Mouse (Mus musculus): ENCODE measurements around the gene Amh.
A peak's percentile ranks its signal among the peaks of the same experiment; 100 is the strongest.

Amh gene

GRCm38 (mm10) chr10:80804916-80805315 lies at the start of gene Amh:
Amh (plus strand) TSS chr10:80805243.
- DNase-seq (ENCODE audit: low spot score in 2 of 2), result no peak

DNA sequence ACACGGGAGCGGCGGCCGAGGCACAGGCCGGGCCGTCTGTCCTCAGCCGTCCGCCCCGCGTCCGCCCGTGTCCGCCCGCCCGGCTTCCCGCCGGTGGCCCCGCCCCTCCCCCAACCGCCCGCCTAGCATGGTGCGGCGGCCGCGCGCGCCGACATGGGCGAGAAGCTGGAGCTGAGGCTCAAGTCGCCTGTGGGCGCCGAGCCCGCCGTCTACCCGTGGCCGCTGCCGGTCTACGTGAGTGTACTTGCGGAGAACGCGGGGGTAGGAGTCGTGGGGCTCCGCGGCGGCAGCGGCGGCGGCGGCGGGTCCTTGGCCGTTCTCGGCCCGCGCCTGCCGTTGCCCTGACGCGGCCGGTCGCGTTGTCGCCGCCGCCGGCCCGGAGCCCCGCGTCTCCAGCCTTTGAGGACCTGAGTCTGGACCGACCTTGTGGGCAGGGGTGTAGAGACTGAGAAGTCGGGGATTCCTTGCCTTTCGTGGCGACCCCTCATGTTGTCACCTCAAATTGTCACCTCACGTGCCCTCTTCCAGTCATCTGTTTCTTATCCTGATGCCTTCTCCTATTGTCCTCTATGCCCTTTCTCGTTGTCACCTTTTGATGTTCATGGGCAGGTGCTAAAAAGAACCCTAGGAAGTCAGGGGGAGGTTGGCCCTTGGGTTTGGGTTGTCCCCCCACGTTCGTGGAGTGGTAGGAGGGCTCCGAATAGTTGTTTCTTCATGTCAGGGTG lies 49.6 kb upstream of the Amh start:
- DNase-seq (ENCODE audit: low spot score in 2 of 2), result no peak

DNA sequence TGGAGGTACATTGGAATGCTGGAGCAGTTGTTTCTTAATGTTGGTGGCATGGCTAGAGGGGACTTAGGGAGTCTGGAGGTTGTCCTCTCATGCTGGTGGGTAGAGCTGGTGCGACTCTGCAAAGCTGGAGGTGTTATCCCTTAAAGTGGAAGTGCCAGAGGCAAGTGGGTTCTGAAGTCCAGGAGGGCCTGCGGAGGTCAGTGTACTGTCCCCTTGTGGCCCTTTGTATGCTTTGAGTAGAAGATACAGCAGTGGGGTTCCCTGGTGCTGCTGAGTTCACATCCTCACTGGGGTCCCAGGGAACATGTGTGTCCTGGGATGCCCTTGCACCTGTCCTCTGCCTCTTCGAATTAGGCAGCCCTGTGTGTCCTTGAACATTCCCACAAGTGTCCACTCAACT lies 48.9 kb upstream of the Amh start:
- DNase-seq (ENCODE audit: low spot score in 2 of 2), result no peak

GRCm38 (mm10) chr10:80756509-80756908 lies 48.5 kb upstream of the Amh start:
- DNase-seq (ENCODE audit: low spot score in 2 of 2), result no peak

- DNase-seq (ENCODE audit: low spot score in 2 of 2), result no peak
These were observed 48.1 kb upstream of the Amh start for GRCm38 (mm10) chr10:80756967-80757366.

- peak; percentile 60 to 80 for DNase-seq (ENCODE audit: low spot score in 2 of 2)
These were observed 47.3 kb upstream of the Amh start for GRCm38 (mm10) chr10:80757717-80758116.

DNA sequence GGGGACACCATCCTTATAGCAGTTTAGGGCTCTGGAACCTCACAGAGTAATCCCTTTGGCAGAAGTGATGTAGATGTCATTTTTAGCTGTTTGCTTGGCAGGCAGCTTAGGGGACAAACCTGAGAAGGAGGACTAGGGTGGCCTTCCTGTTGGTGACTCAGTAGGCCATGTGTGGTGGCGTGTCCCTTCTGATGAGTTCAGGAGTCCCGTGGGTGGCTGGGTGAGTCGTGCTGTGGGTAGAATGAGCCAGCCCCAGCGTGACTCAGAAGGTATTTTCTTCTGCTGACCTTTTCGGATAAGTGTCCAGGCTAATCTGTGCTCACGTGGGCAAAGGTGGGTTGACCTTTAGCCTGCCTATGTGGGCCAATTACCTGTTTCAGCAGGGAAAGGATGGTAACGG lies 46.4 kb upstream of the Amh start:
- DNase-seq (ENCODE audit: low spot score in 2 of 2), result no peak

DNA sequence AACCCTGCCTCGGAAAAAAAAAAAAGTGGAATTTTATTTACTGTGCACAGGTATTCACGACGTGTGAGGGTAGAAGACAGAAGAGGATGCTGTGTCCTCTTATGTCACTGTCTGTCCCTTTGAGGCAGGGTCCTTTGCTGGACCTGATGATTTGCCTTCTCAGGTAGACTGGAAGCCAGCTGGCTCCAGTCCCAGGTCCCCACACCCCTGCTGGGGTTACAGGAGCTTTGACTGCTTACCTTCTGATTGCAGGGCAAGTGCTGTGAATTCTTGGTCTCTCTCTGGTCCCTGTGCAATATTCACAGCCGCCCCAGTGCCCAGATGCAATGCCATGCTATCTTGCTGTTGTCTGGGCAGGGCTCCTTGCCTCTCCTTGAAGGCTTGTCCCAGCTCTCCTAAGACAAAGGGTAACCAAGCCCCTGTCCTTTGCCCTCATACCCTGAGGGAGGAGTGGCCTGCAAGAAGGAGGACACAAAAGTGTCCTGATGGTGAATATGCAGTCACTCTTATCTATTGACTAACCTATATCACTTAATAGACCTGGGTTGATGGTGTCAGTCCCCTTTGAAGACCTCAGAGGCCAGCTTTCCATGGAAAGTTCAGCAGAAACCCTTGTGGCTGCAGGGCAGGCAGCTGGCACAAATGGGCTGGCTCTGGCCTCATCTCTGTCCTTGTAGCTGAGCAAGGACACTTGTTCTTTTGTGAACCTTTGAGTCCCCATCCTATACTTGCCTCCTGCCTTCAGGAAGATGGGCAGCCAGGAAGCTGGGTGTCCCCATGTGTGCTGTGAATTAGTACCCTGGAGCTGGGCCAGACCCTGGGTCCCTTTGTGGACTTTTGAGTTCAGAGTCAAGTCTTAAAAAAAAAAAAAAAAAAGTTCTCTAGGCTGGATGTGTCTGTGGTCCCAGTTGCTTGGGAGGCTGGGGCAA lies 44.2 kb upstream of the Amh start:
- DNase-seq (ENCODE audit: low spot score in 2 of 2), result no peak

DNA sequence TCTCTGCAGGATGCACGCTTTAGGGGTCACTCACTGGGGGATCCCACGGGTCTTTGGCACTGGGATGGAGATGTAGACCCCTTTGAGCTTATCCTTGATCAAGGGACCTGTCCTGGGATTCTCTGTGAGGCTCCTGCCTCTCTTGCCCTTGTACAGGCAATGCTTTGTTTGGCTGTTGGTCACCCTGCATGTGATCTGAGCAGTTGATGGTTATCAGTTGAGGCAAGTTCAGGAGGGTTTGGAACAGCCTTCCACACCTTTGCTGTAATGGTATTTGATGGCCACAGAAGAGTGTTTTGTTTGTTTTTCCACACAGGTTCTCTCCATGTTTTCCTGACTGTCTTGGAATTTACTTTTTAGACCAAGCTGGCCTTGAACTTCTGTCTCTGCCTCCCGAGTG lies 43.2 kb upstream of the Amh start:
- no peak for DNase-seq (ENCODE audit: low spot score in 2 of 2)

DNA sequence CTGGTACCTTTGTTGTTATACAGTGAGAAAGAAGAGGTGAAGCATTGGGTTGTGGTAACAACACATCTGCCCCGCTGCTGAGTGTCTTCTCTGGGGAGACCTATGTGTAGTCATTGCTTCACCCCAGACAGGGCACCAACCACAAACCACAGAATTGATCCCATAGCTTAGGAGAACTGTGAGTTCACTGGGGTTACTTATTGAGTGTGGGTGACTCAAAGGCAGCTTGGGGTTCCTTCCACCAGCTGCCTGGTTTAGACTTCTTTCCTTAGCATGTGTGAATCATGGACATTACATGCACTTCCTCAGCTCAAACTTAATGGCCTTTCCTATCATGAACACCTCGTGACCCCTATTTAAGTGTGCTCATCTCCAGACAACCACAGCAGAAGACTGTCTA lies 41.5 kb upstream of the Amh start:
- no peak for DNase-seq (ENCODE audit: low spot score in 2 of 2)

GRCm38 (mm10) chr10:80765746-80766145 lies 39.3 kb upstream of the Amh start:
- no peak for DNase-seq (ENCODE audit: low spot score in 2 of 2)

GRCm38 (mm10) chr10:80766161-80766815 lies 38.8 kb upstream of the Amh start:
- no peak for DNase-seq (ENCODE audit: low spot score in 2 of 2)

- no peak for DNase-seq (ENCODE audit: low spot score in 2 of 2)
These were observed 36.7 kb upstream of the Amh start for GRCm38 (mm10) chr10:80768365-80768764.

GRCm38 (mm10) chr10:80773816-80774215 lies 31.2 kb upstream of the Amh start:
- DNase-seq (ENCODE audit: low spot score in 2 of 2), result no peak

DNA sequence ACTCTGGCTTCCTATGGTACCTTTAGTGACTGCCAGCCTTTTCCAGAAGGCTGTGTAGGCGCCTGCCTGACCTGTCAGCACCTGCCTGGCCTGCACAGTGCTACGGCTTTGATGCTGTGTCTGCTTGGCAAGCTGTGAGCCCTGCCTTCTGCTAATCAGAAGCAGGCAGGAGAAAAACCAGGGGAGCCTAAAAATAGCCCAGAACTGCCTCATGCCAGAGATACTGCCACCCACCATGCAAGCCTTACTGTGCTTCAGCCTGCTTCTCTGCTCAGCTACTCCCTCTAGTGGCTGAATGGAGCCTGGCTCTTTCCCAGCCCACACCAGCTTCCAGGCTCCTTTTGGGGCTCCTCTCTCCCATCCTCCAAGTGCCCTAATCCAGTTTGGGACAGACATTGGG lies 30.5 kb upstream of the Amh start:
- DNase-seq (ENCODE audit: low spot score in 2 of 2), result peak; percentile 61 to 76

DNA sequence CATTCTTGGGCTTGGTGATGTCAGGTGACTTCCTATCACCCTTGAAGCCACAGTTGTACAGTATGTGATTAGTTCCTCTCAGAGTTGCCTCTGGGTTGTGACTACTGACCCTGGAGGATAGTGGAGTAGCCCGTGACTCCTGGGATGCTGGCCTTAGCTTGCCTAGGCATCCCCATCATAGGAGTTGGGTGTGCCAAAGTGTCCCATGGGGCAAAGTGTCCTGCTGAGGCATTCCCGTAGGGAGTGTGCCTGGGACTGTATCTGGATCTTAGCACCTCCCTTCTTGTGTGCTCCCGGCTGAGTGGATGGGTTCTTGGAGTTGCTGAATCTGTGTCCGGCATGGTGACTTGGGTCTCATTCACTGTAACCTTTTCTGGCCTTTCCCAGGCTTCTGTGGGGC lies 30.1 kb upstream of the Amh start:
- no peak for DNase-seq (ENCODE audit: low spot score in 2 of 2)

- DNase-seq (ENCODE audit: low spot score in 2 of 2), result no peak
These were observed 29.3 kb upstream of the Amh start for GRCm38 (mm10) chr10:80775731-80776130.

DNA sequence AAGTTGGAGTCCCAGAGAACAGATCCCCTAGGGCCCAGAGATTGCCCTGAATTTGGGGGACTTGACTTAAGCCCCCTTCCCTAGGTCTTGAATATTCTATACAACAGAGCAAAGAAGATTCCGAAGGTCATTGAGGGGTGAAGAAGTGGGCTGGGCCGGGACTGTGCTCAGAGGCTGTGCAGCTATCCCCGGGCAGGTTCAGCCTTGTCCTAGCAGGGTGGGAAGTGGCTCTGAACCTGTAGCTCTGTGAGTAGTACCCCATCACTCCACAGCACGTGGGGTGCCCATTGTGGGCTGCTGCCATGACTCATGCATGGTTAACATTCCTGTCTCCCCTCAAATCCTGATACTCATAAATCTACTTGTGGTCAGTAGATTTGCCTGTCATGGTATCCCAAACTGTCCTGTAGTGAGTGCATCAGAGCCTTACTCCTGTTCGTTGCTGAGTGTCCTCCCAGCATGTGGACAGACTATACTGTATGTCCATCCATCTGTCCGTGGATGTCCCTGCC lies 28.6 kb upstream of the Amh start:
- no peak for DNase-seq (ENCODE audit: low spot score in 2 of 2)

- DNase-seq (ENCODE audit: low spot score in 2 of 2), result no peak
These were observed 27.9 kb upstream of the Amh start for GRCm38 (mm10) chr10:80777123-80777522.

- no peak for DNase-seq (ENCODE audit: low spot score in 2 of 2)
These were observed 25.5 kb upstream of the Amh start for GRCm38 (mm10) chr10:80779565-80779964.

- no peak for DNase-seq (ENCODE audit: low spot score in 2 of 2)
These were observed 20.7 kb upstream of the Amh start for GRCm38 (mm10) chr10:80784302-80784701.

GRCm38 (mm10) chr10:80784871-80785270 lies 20.2 kb upstream of the Amh start:
- no peak for DNase-seq (ENCODE audit: low spot score in 2 of 2)

Data from urinary bladder, postnatal 36 days (tissue).